Mouse (Mus musculus) CH12.LX (cell line): Measurements from ENCODE around the gene Frem2. TPM values are rescaled to one million over a fixed set of nuclear protein-coding genes. Genes with fewer than 3 reads are reported as not detected.
A peak's percentile ranks its signal among the peaks of the same experiment; 100 is the strongest.

ENCODE experiments used
- DNase-seq: peaks from one replicate; pipeline ENCODE4 v3.0.0-alpha.2; 2013; ENCODE audit errors: extremely low read depth
- H3K27ac ChIP-seq: 2 replicates; pipeline ENCODE4 v1.5.1; 2012; ENCODE audit warnings: low read depth, mild to moderate bottlenecking, control low read depth, moderate library complexity; ENCODE audit not compliant: insufficient read depth
- H3K27me3 ChIP-seq: replicated peaks from 2 replicates; pipeline ENCODE3; 2012; ENCODE audit warnings: inconsistent platforms
- H3K36me3 ChIP-seq, 2 experiments: replicated peaks in 1 of 2; 2 replicates each; pipeline versions ENCODE3 to v1.6.1; 2012; ENCODE audit warnings: inconsistent platforms in 1 of 2, low read length in 1 of 2, mild to moderate bottlenecking in 1 of 2, mixed read lengths in 1 of 2, moderate library complexity in 1 of 2; ENCODE audit not compliant: control insufficient read depth in 1 of 2, insufficient read depth in 1 of 2
- H3K4me1 ChIP-seq, 2 experiments: 2 replicates each; pipeline ENCODE4 v1.6.1; 2012; ENCODE audit warnings: inconsistent platforms in 1 of 2, moderate library complexity in 1 of 2; ENCODE audit not compliant: insufficient read depth in 2 of 2, control insufficient read depth in 1 of 2
- H3K4me2 ChIP-seq: 2 replicates; pipeline ENCODE4 v1.6.1; 2012; ENCODE audit warnings: low read depth, mild to moderate bottlenecking, control low read depth; ENCODE audit not compliant: poor library complexity, insufficient read depth, severe bottlenecking
- H3K4me3 ChIP-seq, 3 experiments: fragments of 150-350 bp in 1 of 3; sonication (generic) in 1 of 3; replicated peaks in 1 of 3; 2 replicates each; pipeline versions ENCODE3 to v1.5.1; 2011 to 2012; ENCODE audit warnings: low read depth in 2 of 3, low read length in 2 of 3, mild to moderate bottlenecking in 2 of 3, moderate library complexity in 2 of 3, control low read depth in 1 of 3, improper control_type of control experiment in 1 of 3, inconsistent platforms in 1 of 3, mixed read lengths in 1 of 3; ENCODE audit not compliant: poor library complexity in 1 of 3
- H3K79me2 ChIP-seq: replicated peaks from 2 replicates; pipeline ENCODE4 v1.6.1; 2012; ENCODE audit warnings: mild to moderate bottlenecking, moderate library complexity; ENCODE audit not compliant: control insufficient read depth, poor library complexity, insufficient read depth, severe bottlenecking; ENCODE audit errors: extremely low read depth
- H3K9ac ChIP-seq: 2 replicates; pipeline ENCODE4 v1.6.1; 2012; ENCODE audit warnings: low read depth, mild to moderate bottlenecking, control low read depth, moderate library complexity; ENCODE audit not compliant: insufficient read depth
- H3K9me3 ChIP-seq: replicated peaks from 2 replicates; pipeline ENCODE3; 2012; ENCODE audit warnings: low read length, inconsistent platforms, mixed read lengths
- CHD1 ChIP-seq: IDR thresholded peaks from 2 replicates; pipeline ENCODE4 v1.6.1; 2012; ENCODE audit warnings: low read depth, low read length, improper control_type of control experiment, inconsistent platforms
- CHD2 ChIP-seq: IDR thresholded peaks from 2 replicates; pipeline ENCODE4 v1.6.1; 2011; ENCODE audit warnings: low read length, improper control_type of control experiment
- CTCF ChIP-seq, 2 experiments: IDR thresholded peaks in 1 of 2; conservative IDR thresholded peaks in 1 of 2; 2 replicates each; pipeline ENCODE4 v1.5.1; 2011 to 2012; ENCODE audit warnings: low read depth in 2 of 2, low read length in 2 of 2, improper control_type of control experiment in 1 of 2, inconsistent platforms in 1 of 2, mild to moderate bottlenecking in 1 of 2, moderate library complexity in 1 of 2
- ELF1 ChIP-seq: IDR thresholded peaks from 2 replicates; pipeline ENCODE4 v1.6.1; 2014; ENCODE audit warnings: low read depth, mild to moderate bottlenecking, inconsistent platforms, low read length, improper control_type of control experiment
- EP300 ChIP-seq: IDR thresholded peaks from 2 replicates; pipeline ENCODE4 v1.6.1; 2011; ENCODE audit warnings: low read length, improper control_type of control experiment
- IRF4 ChIP-seq: IDR thresholded peaks from 2 replicates; pipeline ENCODE4 v1.6.1; 2014; ENCODE audit warnings: low read depth, mild to moderate bottlenecking, inconsistent platforms, low read length, improper control_type of control experiment
- JUN ChIP-seq: IDR thresholded peaks from 2 replicates; pipeline ENCODE4 v1.6.1; 2011; ENCODE audit warnings: low read depth, mild to moderate bottlenecking, low read length, improper control_type of control experiment, moderate library complexity; ENCODE audit not compliant: insufficient read depth
- JUND ChIP-seq: conservative IDR thresholded peaks from 2 replicates; pipeline ENCODE4 v1.6.1; 2011; ENCODE audit warnings: low read depth, low read length, improper control_type of control experiment
- KAT2A ChIP-seq: IDR thresholded peaks from 2 replicates; pipeline ENCODE4 v1.6.1; 2012; ENCODE audit warnings: low read length, improper control_type of control experiment, inconsistent platforms; ENCODE audit not compliant: insufficient replicate concordance
- MAX ChIP-seq: IDR thresholded peaks from 2 replicates; pipeline ENCODE4 v1.6.1; 2011; ENCODE audit warnings: low read length, improper control_type of control experiment
- MEF2A ChIP-seq: IDR thresholded peaks from 2 replicates; pipeline ENCODE4 v1.6.1; 2014; ENCODE audit warnings: low read depth, mild to moderate bottlenecking, inconsistent platforms, low read length, improper control_type of control experiment, borderline replicate concordance
- NRF1 ChIP-seq: IDR thresholded peaks from 2 replicates; pipeline ENCODE4 v1.6.1; 2014; ENCODE audit warnings: low read depth, mild to moderate bottlenecking, inconsistent platforms, low read length, improper control_type of control experiment, moderate library complexity
- POLR2A ChIP-seq: IDR thresholded peaks from 2 replicates; pipeline ENCODE4 v1.6.1; 2011; ENCODE audit warnings: low read depth, mild to moderate bottlenecking, improper control_type of control experiment, low read length
- POLR2AphosphoS2 ChIP-seq: IDR thresholded peaks from 2 replicates; pipeline ENCODE4 v1.6.1; 2011; ENCODE audit warnings: low read depth, low read length, improper control_type of control experiment
- TBP ChIP-seq: conservative IDR thresholded peaks from 2 replicates; pipeline ENCODE4 v1.6.1; 2011; ENCODE audit warnings: low read depth, low read length, improper control_type of control experiment
- USF1 ChIP-seq: IDR thresholded peaks from 2 replicates; pipeline ENCODE4 v1.6.1; 2014; ENCODE audit warnings: low read depth, mild to moderate bottlenecking, inconsistent platforms, low read length, improper control_type of control experiment
- ZKSCAN1 ChIP-seq: IDR thresholded peaks from 2 replicates; pipeline ENCODE4 v1.6.1; 2012; ENCODE audit warnings: low read depth, inconsistent platforms, low read length, improper control_type of control experiment, borderline replicate concordance
- dilution Hi-C: fragments of 300-500 bp; cut with MboI; formaldehyde crosslinking; loops from 2 replicates; pipeline ENCODE4 v1.14.3; 2020; ENCODE audit warnings: low sequenced_read_pairs; ENCODE audit not compliant: extremely low pct_unique_long_range_greater_than_20kb, extremely low pct_ligation_motif_present
- in situ Hi-C: fragments of 300-500 bp; cut with MboI; formaldehyde crosslinking; loops from 3 replicates; pipeline ENCODE4 v1.14.3; 2019; ENCODE audit warnings: low sequenced_read_pairs, low pct_ligation_motif_present, low pct_unique_long_range_greater_than_20kb, mixed read lengths
- polyA plus RNA-seq: library from polyadenylated mRNA; unstranded; fragments of >175 nt; gene quantifications from 2 replicates; pipeline ENCODE4 v1.2.1, GENCODE M21; 2012; ENCODE audit warnings: low read depth; ENCODE audit not compliant: insufficient read length
- total RNA-seq, 2 experiments: library from RNA; depleted of rRNA; stranded (reverse); fragments of 300-350 nt in 1 of 2; fragments of >200 nt in 1 of 2; gene quantifications; 2 replicates each; pipeline ENCODE4 v1.2.3; 2012 to 2014

The Frem2 gene
- total and polyA plus RNA-seq, 3 experiments, result 0.04 to 0.09 (median 0.04) TPM

- TF ChIP-seq CHD2 (no peak), NRF1 (no peak), ELF1 (peak; percentile 59; the same call in 1 of the 2 replicates), IRF4 (0 out of 2 replicates have a peak, but pooled peaks have one; percentile 12), TBP (no peak), POLR2AphosphoS2 (no peak), KAT2A (no peak), POLR2A (no peak), CHD1 (no peak), MAX (no peak), CTCF (conservative IDR thresholded peaks at IDR 0.05 in 1 of 2, IDR thresholded peaks at IDR 0.05 in 1 of 2; ENCODE audit: low read depth in 2 of 2, low read length in 2 of 2) (no peak), JUND (no peak), EP300 (no peak), MEF2A (no peak), USF1 (no peak)
- Histone ChIP-seq H3K4me1 (peaks cover 0 to 9% of the 10 kb centered on the region in 2 experiments; a peak in 3 of 4 replicates), H3K9ac (no peak overlapping the region), H3K4me3 (no peak overlapping the region), H3K4me2 (0 out of 2 replicates have a peak overlapping the region, but pooled peaks have one; percentile 5), H3K9me3 (no peaks in the 10 kb centered on the region), H3K36me3 (peaks cover 21 to 39% of the 10 kb centered on the region in 2 experiments), H3K27ac (no peak overlapping the region), H3K79me2 (no peaks in the 10 kb centered on the region), H3K27me3 (no peaks in the 10 kb centered on the region)
- peak; percentile 29 for DNase-seq
- dilution Hi-C loops (no loop called here), in situ Hi-C loops (no loop called here)
Measured at GRCm38 (mm10) chr3:53483414-53484059, 173.6 kb downstream of the Frem2 start.

- in situ Hi-C loops, result no loop called here
- no peaks in the 10 kb centered on the region for H3K9me3 ChIP-seq
- TF ChIP-seq CHD1 (no peak), JUN (no peak), ZKSCAN1 (no peak)
- TF ChIP-seq, all 38 proteins: peak for 0
- no peak overlapping the region for H3K4me2 ChIP-seq
- no peak overlapping the region for H3K27ac ChIP-seq
- no peaks in the 10 kb centered on the region for H3K79me2 ChIP-seq
- H3K4me1 ChIP-seq, result peaks cover 0 to 4% of the 10 kb centered on the region in 2 experiments; a peak in 3 of 4 replicates
- no peak overlapping the region for H3K4me3 ChIP-seq
- dilution Hi-C loops, result no loop called here
- H3K36me3 ChIP-seq, result peaks cover 60 to 84% of the 10 kb centered on the region in 2 experiments
- no peak overlapping the region for H3K9ac ChIP-seq
- DNase-seq, result no peak
- no peaks in the 10 kb centered on the region for H3K27me3 ChIP-seq
Measured at GRCm38 (mm10) chr3:53478419-53479046, 178.6 kb downstream of the Frem2 start.
